Mouse (Mus musculus) kidney, embryonic 16.5 days (tissue): Measurements from ENCODE around the gene Grid1. TPM values are rescaled to one million over a fixed set of nuclear protein-coding genes. Genes with fewer than 3 reads are reported as not detected.

Experiments used
- ATAC-seq: fragments of 200-750 bp; cut with Nextera tagmentation; 2 replicates; pipeline ENCODE4 v1.8.0; 2017; ENCODE audit warnings: moderate TSS enrichment; ENCODE audit not compliant: low FRiP score, low TSS enrichment
- H3K27ac ChIP-seq: fragments of 300-500 bp; sonication (generic); 2 replicates; pipeline ENCODE4 v1.5.1; 2014; ENCODE audit warnings: low read length
- H3K27me3 ChIP-seq: fragments of 300-500 bp; sonication (generic); 2 replicates; pipeline ENCODE4 v1.6.1; 2014; ENCODE audit warnings: low read length, control low read depth, mixed read lengths; ENCODE audit not compliant: insufficient read depth
- H3K36me3 ChIP-seq: fragments of 300-500 bp; sonication (generic); 2 replicates; pipeline ENCODE4 v1.6.1; 2014; ENCODE audit warnings: low read length, control low read depth, mixed read lengths; ENCODE audit not compliant: insufficient read depth
- H3K4me1 ChIP-seq: fragments of 300-500 bp; sonication (generic); 2 replicates; pipeline ENCODE4 v1.6.1; 2014; ENCODE audit warnings: low read length, control low read depth, mixed read lengths; ENCODE audit not compliant: insufficient read depth
- H3K4me2 ChIP-seq: fragments of 300-500 bp; sonication (generic); replicated peaks from 2 replicates; pipeline ENCODE4 v1.6.1; 2014; ENCODE audit warnings: low read depth, low read length
- H3K4me3 ChIP-seq: fragments of 300-500 bp; sonication (generic); 2 replicates; pipeline ENCODE4 v1.5.1; 2014; ENCODE audit warnings: mild to moderate bottlenecking, low read length
- H3K9ac ChIP-seq: fragments of 300-500 bp; sonication (generic); replicated peaks from 2 replicates; pipeline ENCODE4 v1.6.1; 2014; ENCODE audit warnings: low read length
- H3K9me3 ChIP-seq: fragments of 300-500 bp; sonication (generic); 2 replicates; pipeline ENCODE4 v1.6.1; 2016; ENCODE audit warnings: low read length, control low read depth
- WGBS: fragments of 180-500 bp; shearing (Covaris S2); extraction: QIAGEN DNeasy Blood & Tissue Kit; methylation state at CpG from one replicate; pipeline ENCODE4 v1.1.7; 2014; 5-methylcytosine and 5-hydroxymethylcytosine counted together
- polyA plus RNA-seq: library from polyadenylated mRNA; unstranded; fragments of >200 nt; fragmentation: Nextera tagmentation; extraction: Ambion mirVana; gene quantifications from 2 replicates; pipeline ENCODE4 v1.2.1, GENCODE M21; 2015

The Grid1 gene
- polyA plus RNA-seq, 1 experiment from 2014 or later = 0.89 TPM

DNA sequence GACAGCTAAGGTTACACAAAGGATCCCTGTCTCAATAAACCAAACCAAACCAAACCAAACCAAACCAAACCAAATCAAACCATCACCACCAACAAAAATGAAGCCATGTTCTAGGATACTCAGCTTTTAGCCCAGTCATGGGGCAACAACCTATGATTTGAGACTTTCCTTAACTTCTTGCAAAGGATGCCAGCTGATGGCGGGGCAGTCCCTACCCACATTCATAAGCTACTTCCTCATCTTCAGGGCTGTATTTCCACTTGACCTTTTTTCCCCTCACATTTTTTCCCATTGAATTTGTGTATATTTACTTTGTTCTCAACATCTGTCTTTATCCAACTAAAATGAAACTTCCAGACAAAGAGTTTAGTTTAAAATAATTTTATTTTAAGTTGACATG, 135.8 kb downstream of the Grid1 start:
- no peak for ATAC-seq
- Histone ChIP-seq H3K27ac (no peak overlapping the region), H3K27me3 (no peaks in the 10 kb centered on the region), H3K9me3 (no peaks in the 10 kb centered on the region), H3K9ac (no peak overlapping the region), H3K36me3 (no peaks in the 10 kb centered on the region), H3K4me1 (no peaks in the 10 kb centered on the region), H3K4me2 (no peak overlapping the region), H3K4me3 (no peak overlapping the region)
- 81% methylated on average over 1 of the region's 1 CpGs for WGBS

DNA sequence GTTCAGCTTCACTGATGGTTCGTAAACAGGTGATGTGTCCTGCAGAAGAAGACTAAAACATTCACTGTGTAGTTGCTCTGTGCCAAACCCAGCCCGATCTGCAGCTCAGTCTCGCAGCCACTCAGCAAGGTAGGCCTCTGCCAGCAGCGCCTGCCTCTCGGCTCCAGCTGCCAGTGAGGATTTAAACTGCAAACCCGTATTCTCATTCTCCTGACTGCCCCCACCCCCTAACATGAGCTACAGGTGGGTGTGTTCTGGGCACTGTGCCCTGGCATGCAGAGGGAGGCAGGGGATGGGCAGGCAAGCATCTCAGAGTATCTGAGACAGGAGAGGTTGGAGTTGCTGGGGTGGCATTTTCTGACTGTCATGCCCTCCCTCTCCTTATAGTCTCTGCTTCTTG, 140.3 kb downstream of the Grid1 start:
- Histone ChIP-seq H3K36me3 (no peaks in the 10 kb centered on the region), H3K9me3 (no peaks in the 10 kb centered on the region)

DNA sequence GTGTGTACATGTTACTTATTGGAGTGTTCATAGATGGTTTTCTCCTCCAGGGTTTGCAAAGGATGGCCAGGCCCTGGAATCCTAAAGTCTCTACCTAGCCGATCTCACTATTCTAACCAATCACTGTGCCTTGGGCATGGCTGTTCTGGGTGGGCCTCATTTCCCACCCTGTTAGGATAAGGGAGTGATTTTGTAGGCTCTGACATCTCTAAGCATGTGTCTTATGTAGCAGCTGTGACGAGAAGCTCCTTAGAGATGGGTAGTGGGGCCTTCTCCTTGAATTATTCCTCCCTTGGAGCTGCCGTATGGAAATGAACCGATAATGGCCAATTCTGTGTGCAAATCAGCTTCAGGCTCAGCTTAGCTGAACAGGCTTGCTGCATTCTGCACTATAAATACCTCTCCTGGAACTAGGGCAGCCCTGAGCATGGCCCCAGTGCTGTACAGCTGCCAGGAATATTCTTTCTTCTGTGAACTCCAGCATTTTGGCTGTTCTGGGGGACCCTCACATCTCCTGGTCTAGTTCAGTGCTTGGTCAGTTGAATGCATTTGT, 143.8 kb downstream of the Grid1 start:
- no peak for ATAC-seq
- 89% methylated on average over 4 of the region's 4 CpGs for WGBS
- no peak overlapping the region for H3K4me3 ChIP-seq
- no peak overlapping the region for H3K27ac ChIP-seq
- H3K9ac ChIP-seq = no peak overlapping the region
- no peaks in the 10 kb centered on the region for H3K27me3 ChIP-seq
- H3K36me3 ChIP-seq = no peaks in the 10 kb centered on the region
- H3K9me3 ChIP-seq = no peaks in the 10 kb centered on the region
- H3K4me1 ChIP-seq = no peaks in the 10 kb centered on the region
- no peak overlapping the region for H3K4me2 ChIP-seq

More for the DNA sequence above, 140.3 kb downstream of the Grid1 start:
- no peak overlapping the region for H3K27ac ChIP-seq
- no peak for ATAC-seq
- H3K4me2 ChIP-seq = no peak overlapping the region
- no peaks in the 10 kb centered on the region for H3K4me1 ChIP-seq
- H3K27me3 ChIP-seq = no peaks in the 10 kb centered on the region
- 63% methylated on average over 6 of the region's 6 CpGs for WGBS
- H3K4me3 ChIP-seq = no peak overlapping the region
- H3K9ac ChIP-seq = no peak overlapping the region

DNA sequence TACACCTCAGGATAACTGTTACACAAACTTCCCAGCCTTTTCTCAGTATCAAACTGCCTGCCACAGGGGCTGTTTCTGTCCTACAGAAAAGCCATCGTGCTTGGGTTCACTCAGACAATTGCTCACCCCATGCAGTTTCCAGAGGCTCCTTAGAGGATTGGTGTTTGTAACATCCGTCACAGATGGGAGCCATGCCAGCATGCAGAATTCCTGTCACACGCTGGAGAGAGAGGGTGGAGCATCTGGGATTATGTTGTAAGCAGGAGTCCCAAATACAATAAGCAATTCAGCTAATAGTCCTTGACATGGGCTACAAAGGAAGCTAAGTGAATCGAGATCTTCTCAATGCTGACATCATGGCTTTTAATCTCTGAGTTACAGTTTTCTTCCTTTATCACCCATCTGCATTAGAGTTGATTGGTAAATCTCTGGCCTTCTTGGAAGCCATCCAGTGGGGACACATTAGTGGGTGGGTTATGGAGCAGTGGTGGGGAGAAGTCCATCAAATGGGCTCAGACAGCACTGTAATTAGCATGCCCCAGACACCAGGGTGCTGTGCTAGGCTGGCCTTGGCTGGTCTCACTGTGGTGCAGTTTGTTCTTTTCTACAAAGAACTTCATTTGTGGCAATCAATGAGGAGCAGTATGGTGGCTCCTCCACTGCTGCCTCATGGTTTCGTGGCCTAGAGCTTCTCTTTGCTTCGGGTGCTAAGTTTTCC, 149.4 kb downstream of the Grid1 start:
- Histone ChIP-seq H3K27ac (no peak overlapping the region), H3K4me1 (no peaks in the 10 kb centered on the region), H3K9me3 (no peaks in the 10 kb centered on the region), H3K27me3 (no peaks in the 10 kb centered on the region), H3K9ac (no peak overlapping the region), H3K4me3 (no peak overlapping the region), H3K36me3 (no peaks in the 10 kb centered on the region), H3K4me2 (no peak overlapping the region)
- no peak for ATAC-seq
- WGBS = 55% methylated on average over 6 of the region's 6 CpGs

DNA sequence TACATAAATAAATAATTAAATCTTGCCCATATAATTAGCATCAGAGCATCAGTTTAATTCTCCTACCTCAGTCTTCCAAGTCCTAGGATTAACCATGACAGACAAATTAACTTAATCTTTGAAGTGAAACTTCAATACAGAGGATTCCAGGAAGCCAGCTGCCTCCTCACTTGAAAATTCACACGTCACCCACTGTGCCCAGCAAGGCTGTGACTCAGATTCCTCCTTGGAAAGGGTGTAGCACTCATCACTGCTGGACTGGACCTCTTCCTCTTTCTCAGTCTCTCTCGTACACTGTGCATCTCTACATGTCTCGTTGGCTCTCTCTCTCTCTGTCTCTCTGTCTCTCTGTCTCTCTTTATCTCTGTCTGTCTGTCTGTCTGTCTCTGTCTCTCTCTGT, 153.0 kb downstream of the Grid1 start:
- no peak overlapping the region for H3K4me3 ChIP-seq
- H3K27me3 ChIP-seq = no peaks in the 10 kb centered on the region
- ATAC-seq = no peak
- no peak overlapping the region for H3K9ac ChIP-seq
- H3K9me3 ChIP-seq = no peaks in the 10 kb centered on the region
- no peaks in the 10 kb centered on the region for H3K4me1 ChIP-seq
- H3K27ac ChIP-seq = no peak overlapping the region
- H3K4me2 ChIP-seq = no peak overlapping the region
- 79% methylated on average over 3 of the region's 3 CpGs for WGBS
- H3K36me3 ChIP-seq = no peaks in the 10 kb centered on the region

DNA sequence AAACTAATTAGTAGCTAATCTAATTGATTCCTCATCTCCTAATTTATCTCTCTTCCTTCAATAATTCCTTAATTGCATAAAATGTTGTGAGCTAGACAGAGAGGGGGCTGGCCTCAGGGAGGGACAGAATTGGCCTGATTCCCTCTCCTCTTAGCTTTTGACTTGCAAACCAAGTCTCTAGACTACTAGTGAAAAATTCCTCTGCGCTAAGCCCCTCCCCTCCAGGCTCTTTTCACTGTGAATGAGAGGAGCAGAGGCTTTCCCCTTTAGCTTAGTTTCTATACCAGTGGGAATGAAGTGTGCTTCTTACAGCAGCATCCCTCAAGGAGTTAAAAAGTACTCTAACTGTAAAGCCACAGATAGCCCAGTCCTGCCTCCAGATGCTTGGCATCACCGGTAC, 160.8 kb downstream of the Grid1 start:
- no peak overlapping the region for H3K27ac ChIP-seq
- no peaks in the 10 kb centered on the region for H3K9me3 ChIP-seq
- H3K27me3 ChIP-seq = no peaks in the 10 kb centered on the region
- no peak overlapping the region for H3K9ac ChIP-seq
- ATAC-seq = no peak
- 31% methylated on average over 2 of the region's 2 CpGs for WGBS
- no peak overlapping the region for H3K4me2 ChIP-seq
- H3K4me1 ChIP-seq = no peaks in the 10 kb centered on the region
- no peak overlapping the region for H3K4me3 ChIP-seq
- no peaks in the 10 kb centered on the region for H3K36me3 ChIP-seq

DNA sequence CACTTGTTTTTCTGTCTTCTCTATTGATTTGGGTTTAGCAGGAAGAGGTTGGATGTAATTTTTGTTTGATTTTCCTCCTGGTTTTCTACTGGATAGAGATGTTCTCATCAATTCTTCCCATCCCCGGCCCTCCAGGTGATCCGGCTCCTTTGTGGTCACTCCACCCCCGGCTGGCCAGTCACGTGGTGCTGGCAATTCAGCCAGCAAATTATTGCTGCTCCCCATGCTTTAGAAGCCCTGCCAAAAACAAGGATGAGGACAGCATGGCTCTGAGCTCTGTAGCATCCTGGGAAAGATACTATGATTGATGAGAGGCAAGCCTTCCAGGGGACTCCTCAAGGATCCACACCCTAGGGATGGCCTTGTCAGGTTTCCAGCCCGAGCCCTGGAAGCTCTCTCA, 169.2 kb downstream of the Grid1 start:
- Histone ChIP-seq H3K27me3 (no peaks in the 10 kb centered on the region), H3K4me2 (no peak overlapping the region), H3K4me1 (no peaks in the 10 kb centered on the region), H3K4me3 (no peak overlapping the region), H3K36me3 (no peaks in the 10 kb centered on the region), H3K9ac (no peak overlapping the region), H3K27ac (no peak overlapping the region), H3K9me3 (no peaks in the 10 kb centered on the region)
- ATAC-seq = no peak
- 64% methylated on average over 5 of the region's 5 CpGs for WGBS

DNA sequence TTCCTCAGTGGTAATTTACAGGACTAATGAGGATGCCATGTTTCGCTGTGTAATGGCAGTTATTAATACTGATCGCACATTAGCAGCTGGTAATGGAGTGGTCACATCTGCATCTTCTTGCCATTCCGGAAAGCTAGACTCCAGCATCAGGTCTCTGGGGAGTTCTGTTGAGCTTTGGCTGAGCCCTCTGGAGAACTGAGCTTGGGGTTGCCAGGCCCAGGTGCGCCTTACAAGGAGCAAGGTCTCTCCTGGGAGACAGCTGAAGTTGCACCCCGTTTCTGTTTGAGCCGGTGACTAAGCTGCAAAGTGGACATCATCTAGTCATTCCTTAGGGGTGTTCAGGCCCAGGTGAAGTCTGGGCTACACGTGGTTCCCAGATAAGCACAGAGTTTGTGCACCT, 186.8 kb downstream of the Grid1 start:
- ATAC-seq = no peak
- Histone ChIP-seq H3K4me3 (no peak overlapping the region), H3K9me3 (no peaks in the 10 kb centered on the region), H3K9ac (no peak overlapping the region), H3K4me1 (no peaks in the 10 kb centered on the region), H3K27me3 (no peaks in the 10 kb centered on the region), H3K27ac (no peak overlapping the region), H3K36me3 (no peaks in the 10 kb centered on the region), H3K4me2 (no peak overlapping the region)
- 83% methylated on average over 7 of the region's 7 CpGs for WGBS

DNA sequence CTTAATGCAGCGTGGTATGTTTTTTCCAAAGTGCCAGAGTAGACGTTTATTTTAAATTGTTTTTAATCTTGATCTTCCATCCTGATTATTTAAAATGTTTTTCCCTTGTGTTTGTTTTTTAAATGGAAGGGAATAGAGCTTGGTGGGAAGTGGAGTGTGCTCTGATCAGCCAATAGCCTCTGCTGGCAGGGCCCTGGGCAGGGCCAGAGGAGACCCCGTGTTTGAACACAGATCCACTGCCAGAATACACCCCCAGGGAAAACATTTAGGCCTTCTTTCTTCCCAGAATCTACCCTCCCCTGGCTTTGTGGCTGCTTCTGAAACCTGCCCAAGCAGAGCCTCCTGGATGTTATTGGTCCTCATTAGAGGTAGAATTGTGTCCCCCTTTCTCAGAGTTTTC, 188.8 kb downstream of the Grid1 start:
- H3K36me3 ChIP-seq = no peaks in the 10 kb centered on the region
- H3K27me3 ChIP-seq = no peaks in the 10 kb centered on the region
- no peak overlapping the region for H3K27ac ChIP-seq
- no peaks in the 10 kb centered on the region for H3K9me3 ChIP-seq
- no peak for ATAC-seq
- no peak overlapping the region for H3K4me3 ChIP-seq
- no peak overlapping the region for H3K9ac ChIP-seq
- WGBS = 51% methylated on average over 3 of the region's 3 CpGs
- H3K4me2 ChIP-seq = no peak overlapping the region
- H3K4me1 ChIP-seq = no peaks in the 10 kb centered on the region

DNA sequence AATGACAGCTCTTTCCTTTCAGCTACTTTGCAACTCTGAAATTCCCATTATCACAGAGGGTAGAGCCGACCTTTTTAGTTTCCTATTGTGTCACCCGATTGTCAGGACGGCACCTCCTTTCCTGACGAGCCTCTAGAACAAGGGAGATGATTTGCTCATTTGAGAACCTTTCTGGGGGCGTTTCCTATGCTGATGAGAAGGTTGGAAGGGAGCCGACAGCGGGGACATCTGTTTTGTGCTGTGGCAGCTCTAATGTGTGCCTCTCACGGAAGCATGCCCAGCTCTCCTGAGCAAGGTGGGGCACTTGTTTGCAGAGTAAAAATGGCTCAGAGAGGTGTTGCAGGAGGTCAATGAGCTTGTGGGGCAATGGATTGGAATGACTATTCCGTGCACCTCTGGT, 189.2 kb downstream of the Grid1 start:
- no peak overlapping the region for H3K9ac ChIP-seq
- no peak overlapping the region for H3K4me3 ChIP-seq
- no peak overlapping the region for H3K27ac ChIP-seq
- 14% methylated on average over 9 of the region's 9 CpGs for WGBS
- 0 out of 2 replicates have a peak, but pooled peaks have one; percentile 9 for ATAC-seq
- H3K4me2 ChIP-seq = no peak overlapping the region
- H3K4me1 ChIP-seq = no peaks in the 10 kb centered on the region
- H3K27me3 ChIP-seq = no peaks in the 10 kb centered on the region
- H3K9me3 ChIP-seq = no peaks in the 10 kb centered on the region
- no peaks in the 10 kb centered on the region for H3K36me3 ChIP-seq
